Mouse (Mus musculus) fat pad, adult 2 months (tissue): ENCODE measurements around the gene Gm20388.

Experiments
- DNase-seq: peaks from one replicate; pipeline ENCODE4 v3.0.0-alpha.2; 2011; ENCODE audit warnings: low read depth, low spot score; ENCODE audit errors: extremely low read depth

Gm20388 gene

DNA sequence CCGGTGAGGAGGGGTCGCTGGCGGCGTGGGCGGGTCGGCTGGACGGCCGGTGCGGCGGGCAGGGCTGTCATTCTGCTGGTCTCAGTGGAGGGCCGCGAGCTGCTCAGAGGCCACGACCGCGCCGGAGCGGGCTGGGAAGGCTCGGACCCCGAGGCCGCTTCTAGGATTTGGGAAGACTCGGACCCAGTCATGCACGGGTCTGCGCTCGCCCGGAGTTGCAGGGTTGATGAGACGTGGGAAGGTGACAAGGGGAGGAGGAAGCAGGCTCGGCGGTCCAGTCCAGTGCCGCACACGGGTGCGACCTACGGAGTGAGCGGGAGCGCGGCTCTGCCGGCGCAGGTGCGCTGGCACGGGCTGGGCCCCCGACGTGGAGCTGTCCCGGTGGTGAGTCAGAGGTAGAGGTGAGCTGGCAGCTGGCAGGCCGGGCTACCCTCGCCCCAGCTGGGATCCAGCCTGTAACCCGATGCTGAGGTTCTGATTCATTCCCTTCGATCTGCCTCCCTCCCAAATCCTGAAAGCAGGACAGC is 203.7 kb downstream of the Gm20388 start:
- no peak for DNase-seq

DNA sequence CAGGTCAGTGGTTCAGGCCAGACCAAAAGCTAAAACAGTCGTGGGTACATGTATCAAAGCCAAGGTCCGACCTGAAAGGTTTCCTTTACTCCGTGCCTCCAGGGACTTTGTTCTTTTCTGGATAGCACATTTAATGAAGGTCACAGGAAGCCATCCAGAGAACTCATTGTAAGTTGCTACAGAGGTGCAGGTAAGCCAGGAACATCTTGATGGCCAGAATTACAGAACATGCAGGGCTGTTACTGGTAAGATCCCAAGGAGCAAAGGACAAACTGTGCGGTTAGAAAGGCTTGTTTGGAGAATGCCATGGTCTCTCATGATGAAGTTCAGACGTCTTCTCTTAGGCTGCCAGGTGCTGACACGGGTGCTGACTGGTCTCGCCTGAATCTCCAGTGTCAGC is 206.0 kb downstream of the Gm20388 start:
- DNase-seq, result peak; percentile 74

DNA sequence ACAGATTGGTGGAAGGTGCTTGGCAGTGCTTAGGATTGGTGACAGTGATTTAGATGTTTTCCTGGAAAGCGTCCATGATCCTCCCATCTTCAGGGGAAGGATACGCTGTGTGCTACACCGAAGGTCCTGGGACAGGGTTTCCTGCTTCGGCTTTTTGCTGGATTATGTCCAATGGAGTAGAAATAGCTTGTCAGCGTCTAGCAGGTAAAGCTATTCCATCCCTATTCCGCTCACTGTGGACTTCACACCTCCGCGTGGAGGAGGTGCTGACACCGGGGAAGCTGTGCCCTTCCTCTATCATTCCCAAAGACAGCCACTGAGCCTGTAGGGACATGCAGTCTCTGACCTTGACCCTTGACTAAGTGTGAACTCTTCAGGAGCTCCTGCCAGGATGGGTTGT is 207.5 kb downstream of the Gm20388 start:
- no peak for DNase-seq

DNA sequence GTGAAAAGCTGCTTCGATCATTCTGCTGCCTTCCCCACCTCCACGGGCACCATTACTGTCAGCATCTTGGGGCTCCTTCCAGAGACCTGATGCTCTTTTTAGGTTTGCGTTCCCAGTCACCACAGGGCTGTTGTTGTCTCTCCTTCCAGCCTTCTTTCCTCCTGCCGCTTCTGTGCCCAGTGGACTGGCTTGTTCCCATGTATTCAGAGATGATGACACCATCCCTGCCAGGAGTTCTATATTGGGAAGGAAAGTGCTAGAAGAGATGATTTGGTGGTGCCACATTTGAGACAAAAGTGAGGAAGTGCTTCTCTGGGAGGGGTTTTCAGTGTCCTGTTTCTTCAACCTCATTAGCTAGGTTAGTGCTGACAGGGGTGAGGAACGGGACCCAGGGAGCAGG is 208.2 kb downstream of the Gm20388 start:
- DNase-seq, result no peak

DNA sequence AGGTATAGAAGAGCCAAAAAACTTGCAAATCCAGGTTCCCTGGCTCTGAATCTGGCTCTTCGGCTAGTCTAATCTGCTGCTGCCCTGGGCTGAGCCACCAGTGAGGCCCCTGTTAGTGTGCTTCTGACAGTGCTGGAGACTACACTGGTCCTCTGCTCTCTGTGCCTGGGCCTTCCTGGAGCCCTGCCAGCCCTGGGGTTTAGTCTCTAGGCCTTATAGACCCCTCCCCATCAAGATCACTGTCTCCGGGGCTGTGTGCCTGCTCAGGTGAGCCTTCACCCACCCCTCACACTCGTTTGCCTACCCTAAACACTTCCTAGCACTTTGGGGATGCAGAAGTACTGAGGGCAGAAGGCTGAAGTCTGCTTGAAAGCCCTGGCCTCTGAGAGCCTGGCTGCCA is 208.8 kb downstream of the Gm20388 start:
- DNase-seq, result no peak

DNA sequence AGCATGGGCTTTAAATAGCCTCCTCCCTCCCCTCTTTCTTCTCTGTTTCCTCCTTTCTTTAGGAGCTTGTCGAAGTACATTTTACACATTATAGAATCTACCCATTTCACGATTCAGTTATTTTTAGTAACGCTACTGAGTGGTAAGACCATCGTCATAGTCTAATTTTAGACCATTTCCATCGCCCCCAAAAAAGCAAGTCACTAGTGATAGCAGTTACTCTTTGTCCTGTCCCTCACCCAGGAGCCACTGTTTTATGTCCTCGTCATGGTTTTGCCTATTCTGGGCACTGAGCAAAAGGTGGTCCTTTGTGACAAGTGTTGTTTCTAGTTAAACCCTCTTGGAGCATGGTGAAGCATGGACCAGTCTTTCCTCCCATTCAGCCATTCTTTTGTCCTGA is 209.3 kb downstream of the Gm20388 start:
- no peak for DNase-seq

DNA sequence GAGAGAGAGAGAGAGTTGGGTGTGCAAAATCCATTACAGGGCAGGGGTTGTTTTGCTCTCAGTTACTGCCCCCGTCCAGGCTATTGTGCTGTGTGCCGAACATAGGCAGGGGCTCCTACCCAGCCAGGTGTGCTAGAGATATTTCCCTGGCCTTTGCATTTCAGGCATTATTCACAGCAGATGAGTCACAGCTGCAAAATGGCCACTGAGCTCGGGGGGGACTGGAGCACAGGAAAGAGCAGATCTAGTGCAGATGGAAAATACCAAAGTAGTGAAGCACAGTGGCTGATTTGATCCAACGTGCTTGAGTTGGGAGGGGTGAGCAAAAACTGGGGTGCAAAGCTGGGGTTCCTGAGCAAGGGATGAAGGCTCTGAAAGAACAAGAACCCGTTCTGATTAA is 210.3 kb downstream of the Gm20388 start:
- DNase-seq, result no peak

DNA sequence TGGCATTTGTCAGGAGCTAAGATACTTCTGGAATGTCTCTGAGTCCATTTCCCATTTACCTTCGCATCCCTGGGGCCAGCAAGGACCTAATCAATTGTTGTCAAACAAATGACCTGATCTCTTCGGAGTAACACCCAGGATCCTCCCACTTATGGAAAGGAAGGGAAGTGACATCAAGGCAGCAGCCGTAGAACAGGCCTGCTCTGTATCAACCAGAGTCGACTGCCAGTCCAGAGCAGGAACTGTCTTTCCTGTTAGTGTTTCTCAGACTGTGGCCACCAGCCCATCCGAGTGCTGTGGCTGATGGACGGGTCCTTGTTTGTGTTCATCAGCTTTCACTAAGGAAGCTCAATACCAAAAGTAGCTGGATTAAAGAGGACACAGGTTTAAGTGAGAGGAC is 213.6 kb downstream of the Gm20388 start:
- no peak for DNase-seq

DNA sequence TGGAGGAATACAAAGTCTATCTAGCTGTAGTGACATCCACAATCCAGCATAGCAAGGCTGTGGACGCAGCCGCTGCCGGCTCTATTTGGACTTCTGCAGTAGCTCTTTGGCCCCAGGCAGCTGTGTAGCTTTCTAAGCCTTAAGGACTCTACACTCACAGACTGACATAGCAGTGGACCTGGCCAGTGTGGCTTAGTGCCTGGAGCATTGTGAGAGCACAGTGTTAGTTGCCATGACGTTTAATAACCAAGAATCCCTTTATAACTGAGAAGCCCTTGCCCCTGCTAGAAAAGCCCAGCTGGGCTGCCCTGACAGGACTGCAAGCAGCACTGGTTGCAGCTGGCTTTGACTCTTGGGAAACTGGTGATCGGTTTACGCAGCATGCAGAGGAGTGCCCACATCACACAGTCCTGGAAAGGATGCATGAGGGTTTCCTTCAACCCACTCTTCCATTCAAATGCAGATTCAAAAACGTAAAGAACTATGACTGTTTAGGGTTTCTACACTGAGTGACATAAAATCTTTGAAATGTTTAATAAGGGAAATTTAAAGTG is 214.3 kb downstream of the Gm20388 start:
- DNase-seq, result no peak

DNA sequence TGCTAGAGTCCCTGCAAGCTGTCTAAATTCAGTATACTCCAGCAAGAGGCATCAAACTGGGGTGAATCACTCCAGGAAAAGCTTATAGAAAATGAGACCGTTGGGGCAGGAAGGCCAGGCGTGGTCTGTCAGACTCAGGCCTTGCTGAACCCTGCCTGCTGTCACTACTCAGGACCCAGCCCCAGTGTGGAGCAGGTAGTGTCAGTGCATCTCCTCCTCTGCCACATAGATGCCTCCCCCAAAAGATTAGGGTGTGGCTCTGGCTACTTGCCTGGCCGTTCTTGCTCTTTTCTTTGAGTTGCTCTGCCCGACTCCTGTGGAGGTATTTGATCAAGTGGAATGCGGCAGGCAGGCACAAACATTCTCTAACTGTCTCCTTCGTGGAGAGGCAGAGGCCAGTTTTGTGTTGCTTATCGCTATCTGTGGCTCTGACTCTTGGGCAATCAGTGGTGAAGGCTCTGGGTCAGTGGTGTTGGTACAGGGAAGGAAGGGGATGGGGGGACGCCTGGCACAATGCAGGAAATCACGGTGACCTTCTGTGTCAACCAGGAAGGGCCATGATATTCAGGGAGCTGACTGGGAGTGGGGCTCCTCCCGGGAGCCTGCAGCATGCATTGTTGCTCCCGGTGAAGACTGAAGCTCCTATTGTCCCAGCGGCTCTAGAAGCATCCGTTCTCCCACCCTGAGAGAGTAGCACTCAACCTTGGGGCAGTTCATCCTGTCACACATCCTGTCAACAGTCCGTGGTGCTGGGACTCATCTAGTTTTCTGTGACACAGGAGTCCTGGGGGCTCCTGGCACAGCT is 215.9 kb downstream of the Gm20388 start:
- DNase-seq, result no peak

DNA sequence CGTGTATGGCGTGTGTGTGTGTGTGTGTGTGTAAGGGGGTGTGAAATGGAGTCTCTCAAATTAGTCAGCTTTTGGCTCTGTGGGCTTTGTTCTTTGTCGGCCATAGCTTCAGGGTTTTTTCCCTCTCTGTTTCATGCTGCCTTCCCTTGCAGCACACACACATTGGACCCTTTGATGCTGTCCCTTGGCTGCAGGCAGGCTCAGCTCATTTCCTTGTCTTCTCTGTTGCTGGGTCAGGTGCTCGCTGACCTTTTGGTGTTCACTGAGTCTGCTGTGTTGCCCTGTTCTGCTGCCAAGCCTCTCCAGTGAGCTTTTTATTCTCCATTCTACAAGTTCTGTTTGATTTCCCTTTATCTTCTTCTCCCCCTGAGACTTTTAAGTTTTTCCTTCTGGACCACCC is 218.9 kb downstream of the Gm20388 start:
- no peak for DNase-seq

DNA sequence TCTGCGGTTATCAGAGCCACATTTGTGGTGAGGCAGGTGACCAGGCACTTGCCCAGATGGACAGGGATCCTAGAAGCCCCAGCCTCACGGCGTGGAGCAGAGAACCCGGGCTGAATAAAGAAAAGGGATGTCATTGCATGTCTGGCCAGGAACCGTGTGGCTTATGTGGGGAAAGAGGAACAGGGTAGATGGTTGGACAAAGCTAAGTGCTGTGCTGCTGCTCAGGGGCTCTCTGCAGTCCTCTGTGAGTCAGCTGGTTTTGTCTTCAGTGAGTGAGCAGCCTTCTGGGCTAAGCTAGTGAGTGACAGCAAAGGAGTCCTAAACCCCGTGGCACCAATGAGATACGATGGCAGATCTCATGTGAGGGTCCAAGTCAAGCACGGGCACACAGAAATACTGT is 220.5 kb downstream of the Gm20388 start:
- no peak for DNase-seq

DNA sequence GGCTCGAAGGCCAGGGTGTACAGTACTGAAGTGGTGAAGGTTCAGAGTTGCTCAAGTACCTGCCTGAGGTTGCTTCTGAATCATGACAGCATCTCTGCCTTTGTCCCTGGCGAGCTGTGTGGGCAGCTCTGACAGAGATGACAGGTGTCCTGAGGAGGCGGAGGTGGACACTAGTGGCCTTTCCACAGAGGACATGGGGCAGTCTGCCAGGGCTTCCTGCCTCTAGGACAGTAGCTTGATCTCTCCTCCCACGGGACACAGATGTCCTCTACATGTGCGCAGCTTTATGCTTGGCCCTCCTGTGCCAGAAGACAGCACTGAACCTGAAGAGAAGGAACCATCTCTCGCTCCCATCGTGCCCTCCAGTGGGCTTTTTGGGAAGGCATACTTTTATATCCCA is 222.5 kb downstream of the Gm20388 start:
- DNase-seq, result peak; percentile 63

DNA sequence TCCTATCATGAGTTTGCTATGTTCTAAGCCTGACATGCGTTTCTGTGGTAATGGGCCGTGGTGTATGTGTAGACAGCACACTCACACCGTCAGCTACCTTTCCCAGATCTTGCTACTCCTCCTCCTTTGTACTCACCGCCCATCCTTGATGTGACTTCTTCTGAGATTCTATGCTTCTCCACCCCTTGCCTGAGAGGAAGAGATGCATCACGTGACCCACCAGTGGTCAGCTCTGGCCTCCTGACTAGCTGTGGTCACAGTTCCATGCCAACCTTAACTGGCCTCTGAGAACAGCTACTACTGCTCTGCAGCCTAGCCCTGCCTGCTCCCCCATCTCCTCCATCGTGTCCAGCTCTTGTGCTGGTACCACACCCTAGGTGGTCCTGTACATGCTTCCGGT is 225.0 kb downstream of the Gm20388 start:
- DNase-seq, result no peak

DNA sequence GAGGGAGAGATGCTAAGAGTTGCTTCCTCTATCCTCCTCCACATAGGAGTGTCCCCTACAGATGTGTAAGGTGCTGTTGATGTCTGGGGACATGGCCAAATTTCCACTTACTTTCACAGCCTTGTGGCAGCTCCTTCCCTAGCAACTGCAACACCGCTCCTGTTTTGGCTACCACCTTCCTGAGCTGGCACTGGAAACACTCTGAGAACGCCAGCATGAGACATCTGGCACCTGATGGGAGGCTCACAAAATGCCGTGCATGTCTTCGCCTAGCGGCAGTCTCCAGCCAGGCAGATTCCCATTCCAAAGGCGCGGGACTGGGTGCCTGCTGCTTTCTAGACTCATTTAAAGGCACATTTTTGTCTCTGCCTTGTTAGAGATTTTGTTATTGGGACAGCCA is 226.0 kb downstream of the Gm20388 start:
- DNase-seq, result no peak

DNA sequence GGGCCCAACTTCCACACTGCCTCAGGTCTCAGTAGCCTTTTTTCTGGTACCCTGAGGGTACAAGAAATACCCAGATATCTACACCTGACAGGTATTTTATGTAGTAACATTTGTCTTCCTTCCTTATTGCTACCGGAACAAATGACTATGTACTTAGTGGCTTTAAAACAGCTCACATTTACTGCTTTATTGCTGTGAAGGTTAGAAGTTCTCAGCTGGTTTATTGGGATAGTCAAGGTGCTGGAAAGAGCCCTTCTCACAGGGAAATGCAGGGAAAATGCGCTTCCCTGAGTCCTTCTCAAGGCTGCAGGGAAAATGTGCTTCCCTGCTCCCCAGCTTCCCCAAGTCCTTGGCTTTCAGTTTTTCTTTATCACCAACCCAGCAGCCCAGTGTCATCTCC is 228.3 kb downstream of the Gm20388 start:
- no peak for DNase-seq

DNA sequence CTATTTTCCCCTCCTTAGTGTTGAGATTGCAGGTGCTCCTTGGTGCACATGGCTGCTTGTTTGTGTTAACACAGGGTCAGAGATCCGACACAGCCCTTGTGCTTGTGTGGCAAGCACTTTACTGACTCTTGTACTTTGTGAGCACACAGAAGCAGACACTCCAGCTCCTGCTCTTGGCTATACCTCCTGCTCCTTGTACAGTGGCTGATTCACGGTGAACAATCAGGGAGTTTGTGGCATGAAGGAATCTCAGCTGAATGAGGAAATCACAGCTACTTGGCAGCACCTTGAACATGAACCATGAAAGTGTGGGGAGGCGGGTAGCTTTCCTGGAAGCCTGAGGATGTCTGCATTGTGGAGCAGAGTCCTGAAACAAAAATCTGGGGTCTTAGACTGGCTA is 230.1 kb downstream of the Gm20388 start:
- no peak for DNase-seq

DNA sequence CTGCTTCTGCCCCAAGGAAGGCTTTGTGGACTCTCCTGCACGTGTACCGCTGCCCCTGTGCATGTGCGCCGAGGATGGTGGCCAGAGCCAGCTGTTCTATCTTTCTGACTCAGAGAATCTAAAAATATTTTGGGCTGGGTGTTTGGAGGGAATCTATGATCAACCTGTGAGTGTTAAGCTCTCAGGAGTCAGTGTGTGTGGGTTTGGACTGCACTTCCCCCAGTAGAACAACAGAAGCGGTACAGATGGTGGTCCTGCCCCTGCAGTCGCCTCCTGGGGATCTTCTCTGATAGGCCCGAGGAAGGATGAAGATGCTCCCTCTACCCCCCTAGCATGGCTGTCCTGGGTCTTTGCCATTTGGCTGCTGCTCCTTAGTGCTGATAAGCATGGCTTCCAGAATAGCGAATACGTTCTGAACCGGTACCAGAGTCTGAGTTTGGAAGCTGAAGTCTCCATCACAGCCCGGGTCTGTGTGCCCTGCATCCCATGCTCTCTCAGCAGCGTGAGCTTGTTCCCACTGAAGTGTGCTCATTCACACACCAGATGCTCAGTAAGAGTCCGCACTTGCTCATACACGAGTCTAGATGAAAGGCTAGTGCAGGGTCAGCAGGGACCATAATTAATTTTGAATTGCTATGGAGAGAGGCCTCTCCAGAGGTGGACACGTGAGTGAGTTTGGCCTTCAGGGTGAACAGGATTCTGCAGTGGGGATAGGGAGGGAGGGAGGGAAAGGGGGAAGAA is 233.4 kb downstream of the Gm20388 start:
- DNase-seq, result no peak

DNA sequence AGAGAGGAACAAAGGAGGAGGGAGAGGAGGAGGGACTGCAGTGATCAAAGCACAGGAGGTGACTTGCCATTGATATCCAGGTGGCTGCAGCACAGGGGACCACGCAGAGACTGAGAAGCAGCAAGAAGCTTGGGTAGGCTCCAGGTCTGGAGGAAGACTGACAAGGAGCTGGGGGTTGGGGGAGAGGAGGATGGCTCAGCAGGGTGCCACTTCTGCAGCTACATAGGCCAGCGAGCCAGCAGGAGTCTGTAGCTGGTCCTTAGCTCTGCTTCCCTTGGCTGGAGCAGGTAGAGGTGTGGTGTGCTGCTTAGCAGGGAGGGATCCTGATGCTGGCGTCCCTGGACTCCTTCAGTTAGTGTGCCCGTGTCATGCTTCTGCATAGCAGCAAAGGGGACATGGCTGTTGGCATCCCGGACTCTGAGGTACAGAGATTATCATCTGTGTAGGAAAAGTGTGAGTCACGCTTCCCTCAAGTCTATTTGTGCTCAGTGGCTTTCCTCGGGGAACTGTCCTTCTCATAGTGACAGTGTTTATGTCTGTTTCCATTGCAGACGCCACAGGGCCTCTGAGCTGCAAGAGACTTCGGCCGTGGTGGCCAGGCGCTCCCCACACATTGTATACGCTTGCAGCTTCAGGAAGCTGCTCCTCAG is 234.1 kb downstream of the Gm20388 start:
- DNase-seq, result no peak

DNA sequence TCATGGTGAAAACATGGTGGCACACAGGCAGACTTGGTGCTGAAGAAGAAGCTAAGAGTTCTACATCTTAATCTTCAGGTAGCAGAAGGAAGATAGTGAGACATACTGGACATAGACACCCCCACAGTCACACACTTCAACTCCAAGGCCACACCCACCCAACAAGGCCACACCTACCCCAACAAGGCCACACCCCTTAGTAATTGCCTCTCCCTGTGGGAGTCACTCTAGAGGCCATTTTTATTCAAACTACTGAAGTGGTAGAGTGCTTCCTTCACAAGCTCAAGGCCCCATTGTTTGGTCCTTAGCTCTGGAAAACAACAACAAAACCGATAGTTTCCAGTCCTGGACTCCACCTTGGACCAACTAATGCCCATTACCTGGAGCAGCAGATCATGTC is 235.4 kb downstream of the Gm20388 start:
- DNase-seq, result no peak

DNA sequence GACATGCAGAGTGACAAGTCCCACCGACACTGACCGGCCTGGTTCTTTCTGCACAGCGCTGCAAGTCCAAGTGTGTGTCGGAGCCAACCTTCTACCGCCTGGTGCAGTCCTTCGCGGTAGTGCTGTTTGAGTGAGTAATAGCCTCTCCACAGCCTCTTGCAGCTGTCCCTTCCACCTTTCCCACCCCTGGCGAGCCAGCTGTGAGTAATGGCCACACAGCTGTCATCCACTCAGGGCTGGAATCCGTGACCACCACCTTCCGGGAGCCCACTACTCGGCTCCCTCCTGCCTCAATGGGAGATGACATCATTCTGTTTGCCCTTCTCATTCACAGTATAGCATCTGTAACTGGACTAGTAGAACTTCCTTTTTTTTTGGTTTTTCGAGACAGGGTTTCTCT is 239.4 kb downstream of the Gm20388 start:
- DNase-seq, result no peak

DNA sequence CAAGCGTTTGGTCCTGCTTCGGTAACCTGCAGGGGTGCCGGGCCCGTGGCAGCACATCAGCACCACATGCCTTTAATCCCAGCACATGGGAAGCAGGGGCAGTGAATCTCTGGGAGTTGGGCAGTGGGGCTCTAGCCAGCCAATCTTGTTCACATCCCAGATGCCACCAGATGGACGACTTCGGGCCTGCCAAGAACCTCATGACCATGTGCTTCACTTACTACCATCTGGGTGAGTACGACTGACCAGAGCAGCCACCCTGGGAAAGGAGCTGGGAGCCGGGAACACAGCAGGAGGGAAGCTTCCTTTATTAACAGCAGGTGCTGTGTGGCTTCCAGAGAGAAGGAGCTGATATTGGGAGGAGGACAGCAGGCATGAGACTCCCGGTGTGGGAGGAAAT is 240.5 kb downstream of the Gm20388 start:
- no peak for DNase-seq
